Mouse (Mus musculus) olfactory bulb, adult 2 months (tissue): Measurements from ENCODE around the gene Akap9.

Experiments
- CTCF ChIP-seq: fragments of 200-500 bp; IDR thresholded peaks from 2 replicates; pipeline ENCODE4 v1.5.1; 2012; ENCODE audit warnings: low read depth, mild to moderate bottlenecking, low read length, moderate library complexity; ENCODE audit not compliant: insufficient read depth
- POLR2A ChIP-seq: fragments of 200-500 bp; IDR thresholded peaks from 2 replicates; pipeline ENCODE4 v1.6.1; 2012; ENCODE audit warnings: mild to moderate bottlenecking, low read depth, low read length, moderate library complexity; ENCODE audit not compliant: insufficient read depth

GRCm38 (mm10) chr5:3931636-3932035, 3.8 kb downstream of the Akap9 start:
- TF ChIP-seq CTCF (no peak), POLR2A (no peak)
